Mouse (Mus musculus) G1E (cell line): ENCODE data around the gene Prkcsh.

ENCODE experiments used
- CTCF ChIP-seq: IDR thresholded peaks from 2 replicates; pipeline ENCODE4 v1.5.1; 2012; ENCODE audit warnings: low read depth, low read length, inconsistent platforms, mixed read lengths
- GATA1 ChIP-seq: IDR thresholded peaks from 2 replicates; pipeline ENCODE4 v1.6.1; 2012; ENCODE audit warnings: borderline replicate concordance, low read length, inconsistent platforms, mixed read lengths
- POLR2AphosphoS5 ChIP-seq: IDR thresholded peaks from 2 replicates; pipeline ENCODE4 v1.6.1; 2012; ENCODE audit warnings: low read depth, low read length, inconsistent platforms; ENCODE audit not compliant: insufficient replicate concordance

GRCm38 (mm10) chr9:22050351-22050889 lies 47.8 kb downstream of the Prkcsh start:
- TF ChIP-seq CTCF (no peak), GATA1 (no peak), POLR2AphosphoS5 (no peak)
